Mouse (Mus musculus): ENCODE measurements around the gene Adat1. TPM values are rescaled to one million over a fixed set of nuclear protein-coding genes. Genes with fewer than 3 reads are reported as not detected.

Adat1 gene
- polyA plus RNA-seq, 1 experiment from 2014 or later: 4.3 TPM

DNA sequence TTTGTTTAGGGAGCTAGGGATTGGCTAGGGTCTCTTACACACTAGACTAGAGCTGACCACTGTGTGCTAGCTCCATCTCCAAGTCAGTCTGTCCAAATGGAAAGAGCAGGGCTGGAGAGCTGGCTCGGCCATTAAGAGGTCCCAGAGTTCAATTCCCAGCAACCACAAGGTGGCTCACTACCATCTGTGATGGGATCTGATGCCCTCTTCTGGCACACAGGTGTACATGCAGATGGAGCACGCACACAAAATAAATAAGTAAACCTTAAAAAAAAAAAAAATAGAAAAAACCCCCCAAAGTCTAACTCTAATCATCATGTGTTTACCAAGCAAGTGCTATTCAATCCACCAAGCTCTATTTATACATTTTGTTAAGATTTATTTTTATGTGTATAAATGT is 72.4 kb downstream of the Adat1 start:
- 64% methylated on average over 2 of the region's 2 CpGs for WGBS (ENCODE audit: insufficient replicate concordance)
- H3K4me1 ChIP-seq (replicated peaks): peaks cover 9% of the 10 kb centered on the region
- H3K4me3 ChIP-seq (replicated peaks): no peak overlapping the region
- H3K27me3 ChIP-seq: no peaks in the 10 kb centered on the region
- H3K9ac ChIP-seq: no peak overlapping the region
- H3K9me3 ChIP-seq (replicated peaks): no peaks in the 10 kb centered on the region
- DNase-seq (no peak), ATAC-seq (ENCODE audit: low read depth) (no peak)
- no peak overlapping the region for H3K27ac ChIP-seq
- no peak overlapping the region for H3K4me2 ChIP-seq
- H3K36me3 ChIP-seq: no peaks in the 10 kb centered on the region

Other genes with a start within 250 kb of the Adat1 start
- gene Bcar1, start 248.5 kb downstream of the Adat1 start, polyA plus RNA-seq (2015; fragmentation: Nextera tagmentation; extraction: Ambion mirVana): 5.6 and 6.3 TPM in 2 replicates
- gene Cfdp1, start 138.0 kb downstream of the Adat1 start, polyA plus RNA-seq (2015; fragmentation: Nextera tagmentation; extraction: Ambion mirVana): 113 and 136 TPM in 2 replicates
- gene Tmem170, start 115.6 kb downstream of the Adat1 start, polyA plus RNA-seq (2015; fragmentation: Nextera tagmentation; extraction: Ambion mirVana): 4.3 and 5.4 TPM in 2 replicates
- gene Chst5, start 81.9 kb downstream of the Adat1 start, polyA plus RNA-seq (2015; fragmentation: Nextera tagmentation; extraction: Ambion mirVana): 0.06 TPM in 1 of 2 replicates, not detected in the other
- gene Tmem231, start 58.4 kb downstream of the Adat1 start, polyA plus RNA-seq (2015; fragmentation: Nextera tagmentation; extraction: Ambion mirVana): 2.1 and 2.6 TPM in 2 replicates
- gene Gabarapl2, start 51.6 kb downstream of the Adat1 start, polyA plus RNA-seq (2015; fragmentation: Nextera tagmentation; extraction: Ambion mirVana): 185 and 197 TPM in 2 replicates
- gene Kars, start 19.0 kb upstream of the Adat1 start, polyA plus RNA-seq (2015; fragmentation: Nextera tagmentation; extraction: Ambion mirVana): 126 and 140 TPM in 2 replicates
- gene Terf2ip, start 19.1 kb upstream of the Adat1 start, polyA plus RNA-seq (2015; fragmentation: Nextera tagmentation; extraction: Ambion mirVana): 7.2 and 7.8 TPM in 2 replicates
- gene Gm6793, start 22.7 kb upstream of the Adat1 start, polyA plus RNA-seq (2015; fragmentation: Nextera tagmentation; extraction: Ambion mirVana): 0.22 and 0.31 TPM in 2 replicates

All from liver, embryonic 13.5 days (tissue).